In the genomic region with DNA sequence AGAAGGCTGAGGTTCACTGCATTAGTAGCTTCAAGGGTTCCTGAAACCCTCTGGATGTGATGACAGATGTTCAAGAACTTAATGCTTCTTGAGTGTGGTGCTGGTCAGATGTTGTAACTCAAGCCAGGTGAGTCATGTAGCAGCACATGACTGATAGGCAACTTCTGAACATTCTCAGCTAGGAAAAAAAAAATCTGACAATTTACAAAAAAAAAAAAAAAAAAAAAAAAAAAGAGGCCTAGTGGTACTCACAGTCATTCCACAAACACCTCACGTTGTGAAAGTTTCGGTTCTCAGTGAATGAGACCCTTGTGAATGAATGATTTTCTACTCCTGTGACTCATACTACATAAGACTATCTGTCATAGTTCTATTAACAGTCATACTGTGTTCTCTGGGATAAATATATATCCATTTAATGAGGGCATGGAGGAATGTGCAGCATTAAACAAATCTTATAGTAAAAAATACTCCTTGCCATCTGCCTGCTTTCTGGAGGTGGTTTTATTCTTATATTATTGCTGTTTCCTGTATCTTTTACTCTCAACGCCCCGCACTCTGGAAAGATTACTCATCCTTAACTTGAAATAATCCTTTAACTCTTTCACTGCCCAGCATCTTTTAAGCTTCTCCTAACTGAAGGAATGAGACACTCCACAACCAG, we compare ENCODE assay signal across 18 mouse cellular contexts.
DNase-seq lines count a peak whose midpoint lies in the region; ATAC-seq and TF ChIP-seq lines count a peak whose summit lies in the region.
"Had no signal": no experiment of that assay in that cellular context is flagged by ENCODE, and none has a peak within 500 bp of the region (broad histone marks: within the 10 kb centered on the region; RNA-seq: fewer than 3 reads in every experiment).

No protein-coding gene starts in this region.

- no peak for TF ChIP-seq CTCF in left cerebral cortex, adult 2 months (IDR thresholded peaks at IDR 0.05)
- TF ChIP-seq CTCF in Patski (IDR thresholded peaks at IDR 0.05), result no peak

- in situ Hi-C loops in Patski (cut with MboI; ENCODE audit: low pct_unique_long_range_greater_than_20kb), result no loop called here

- peak; percentile 61 for ATAC-seq in Patski
- ATAC-seq: hindbrain, embryonic 16.5 days had no signal

- 32% methylated on average over 4 of the region's 4 CpGs for WGBS in heart, embryonic 10.5 days
- 73% methylated on average over 4 of the region's 4 CpGs for WGBS in embryonic facial prominence, embryonic 10.5 days

- H3K36me3 ChIP-seq in heart, embryonic 10.5 days, result no peaks in the 10 kb centered on the region
- no peaks in the 10 kb centered on the region for H3K36me3 ChIP-seq in embryonic facial prominence, embryonic 10.5 days (replicated peaks)
- H3K36me3 ChIP-seq: embryonic facial prominence, embryonic 12.5 days; forebrain, embryonic 12.5 days; lung, embryonic 15.5 days; neural tube, embryonic 13.5 days had no signal

- no peak for DNase-seq in heart, embryonic 10.5 days (ENCODE audit: low spot score)
- DNase-seq in heart, adult 9 months (ENCODE audit: low spot score in 2 of 2), result no peak
- peak; percentile 22 to 35 for DNase-seq in left cerebral cortex, adult 9 months (ENCODE audit: low spot score in 2 of 2)
- DNase-seq in left cerebral cortex, adult 2 months (ENCODE audit: extremely low spot score in 1 of 2, low spot score in 2 of 2), result no peak
- DNase-seq in 3T3-L1 (ENCODE audit: low read depth, low spot score) (peak; percentile 93), Patski (ENCODE audit: low read depth, low spot score) (peak; percentile 42)
- DNase-seq in embryonic facial prominence, embryonic 10.5 days (ENCODE audit: low spot score), result no peak
- DNase-seq in cerebellum, adult 9-10 months, result no peak
- DNase-seq: cerebellum, adult 11 months; cerebellum, postnatal 36 days; gastrocnemius, adult 2 months; right cerebral cortex, postnatal 4 days had no signal

- peaks cover 27% of the 10 kb centered on the region for H3K4me1 ChIP-seq in heart, embryonic 10.5 days
- H3K4me1 ChIP-seq in embryonic facial prominence, embryonic 10.5 days, result peaks cover 4% of the 10 kb centered on the region
- H3K4me1 ChIP-seq: megakaryocyte, embryonic 14.5 days; neural tube, embryonic 13.5 days had no signal

- CTCF ChIA-PET in Patski (lab: Charles Lee), result interaction anchor here (0.9 to 1.9 kb wide), 7 partner anchors 9 to 66 kb away, joined by 3 to 4 read pairs (median 3); no protein-coding TSS in a partner anchor

- intact Hi-C loops in left cerebral cortex, adult 2 months (cut with DNase I), result loop anchor here (1.0 to 2.0 kb wide), 3 partner anchors 17 to 281 kb away; no protein-coding TSS in a partner anchor

- peak overlapping the region; percentile 49; the same call in 1 of the 2 replicates for H3K27ac ChIP-seq in heart, embryonic 10.5 days
- no peak overlapping the region for H3K27ac ChIP-seq in left cerebral cortex, adult 2 months
- H3K27ac ChIP-seq in embryonic facial prominence, embryonic 10.5 days (replicated peaks), result no peak overlapping the region
- H3K27ac ChIP-seq: embryonic facial prominence, embryonic 12.5 days; forebrain, embryonic 12.5 days; gastrocnemius, adult 2 months; lung, embryonic 15.5 days; neural tube, embryonic 13.5 days had no signal

- POLR2A ChIA-PET in Patski (lab: Charles Lee), result no interaction called here

- H3K27me3 ChIP-seq in heart, embryonic 10.5 days (ENCODE audit: insufficient read depth, poor library complexity, severe bottlenecking), result no peaks in the 10 kb centered on the region
- H3K27me3 ChIP-seq in Patski, result no peaks in the 10 kb centered on the region
- H3K27me3 ChIP-seq in embryonic facial prominence, embryonic 10.5 days (replicated peaks; ENCODE audit: low read depth, poor library complexity, severe bottlenecking), result no peaks in the 10 kb centered on the region
- H3K27me3 ChIP-seq: embryonic facial prominence, embryonic 12.5 days; lung, embryonic 15.5 days; megakaryocyte, embryonic 14.5 days; neural tube, embryonic 13.5 days had no signal

- no peaks in the 10 kb centered on the region for H3K9me3 ChIP-seq in heart, embryonic 10.5 days
- no peaks in the 10 kb centered on the region for H3K9me3 ChIP-seq in embryonic facial prominence, embryonic 10.5 days
- H3K9me3 ChIP-seq: embryonic facial prominence, embryonic 12.5 days; forebrain, embryonic 12.5 days; lung, embryonic 15.5 days; megakaryocyte, embryonic 14.5 days; neural tube, embryonic 13.5 days had no signal

- H3K4me3 ChIP-seq in heart, embryonic 10.5 days, result no peak overlapping the region
- H3K4me3 ChIP-seq in left cerebral cortex, adult 2 months, result no peak overlapping the region
- no peak overlapping the region for H3K4me3 ChIP-seq in embryonic facial prominence, embryonic 10.5 days
- H3K4me3 ChIP-seq: embryonic facial prominence, embryonic 12.5 days; forebrain, embryonic 12.5 days; gastrocnemius, adult 2 months; lung, embryonic 15.5 days; megakaryocyte, embryonic 14.5 days; neural tube, embryonic 13.5 days had no signal

Comparison
In these comparisons a context has a peak if more than half of its experiments do, and no peak if none do; other contexts are left out.
1. DNase-seq: peak in left cerebral cortex, adult 9 months (2 of 2), 3T3-L1 (single experiment) and Patski (single experiment); none in heart, embryonic 10.5 days (single experiment), heart, adult 9 months (0 of 2), left cerebral cortex, adult 2 months (0 of 2), embryonic facial prominence, embryonic 10.5 days (single experiment) and cerebellum, adult 9-10 months (single experiment).